Mouse (Mus musculus) urinary bladder, adult 2 months (tissue): Measurements from ENCODE around the gene Il17d. TPM values are rescaled to one million over a fixed set of nuclear protein-coding genes. Genes with fewer than 3 reads are reported as not detected.
A peak's percentile ranks its signal among the peaks of the same experiment; 100 is the strongest.

Source experiments
- DNase-seq: peaks from one replicate; pipeline ENCODE4 v3.0.0; 2022; ENCODE audit warnings: low spot score
- polyA plus RNA-seq: library from polyadenylated mRNA; depleted of rRNA; stranded (reverse); fragments of >200 nt; gene quantifications from 2 replicates; pipeline ENCODE4 v1.2.3, GENCODE M21; 2012

Il17d gene
- polyA plus RNA-seq, 1 experiment = 21.4 TPM

DNA sequence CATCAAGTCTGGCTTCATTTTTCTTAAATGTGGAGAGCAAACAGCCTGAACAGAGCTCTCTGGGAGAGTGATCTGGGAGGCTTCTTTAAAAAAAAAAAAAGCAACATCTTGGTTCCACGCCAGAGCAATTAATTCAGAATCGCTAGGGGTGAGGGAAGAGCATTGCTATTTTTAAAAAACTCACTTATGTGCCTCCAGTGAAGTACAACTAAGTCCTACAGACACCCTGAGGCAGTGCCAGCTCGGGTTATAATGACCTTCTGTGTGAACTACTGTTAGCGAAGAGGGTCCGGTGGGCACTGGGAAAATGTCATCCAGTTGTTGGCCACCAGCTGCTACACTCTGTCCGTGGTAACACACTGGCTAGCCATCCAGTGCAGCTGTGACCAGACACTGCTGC lies 11.1 kb downstream of the Il17d start:
- DNase-seq = no peak

DNA sequence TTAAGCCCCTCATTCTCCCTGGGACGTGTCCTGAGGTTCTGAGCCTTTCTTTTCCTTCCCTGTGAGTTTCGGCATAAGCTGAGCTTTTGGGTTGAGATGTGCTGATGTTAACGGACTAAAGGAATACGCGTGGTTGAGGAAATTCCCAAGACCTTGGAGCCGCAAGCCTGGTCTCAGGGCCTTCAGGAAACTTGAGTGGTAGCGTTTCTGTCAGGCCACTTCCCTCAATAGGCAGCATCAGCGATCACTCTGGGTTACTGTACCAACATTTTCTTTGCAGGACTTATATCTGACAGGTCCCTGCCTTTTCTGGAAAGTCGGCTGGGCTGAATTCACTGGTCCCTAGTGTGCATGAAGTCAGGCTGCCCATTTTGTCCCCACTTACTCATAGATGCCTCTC lies 12.2 kb downstream of the Il17d start:
- DNase-seq = no peak

DNA sequence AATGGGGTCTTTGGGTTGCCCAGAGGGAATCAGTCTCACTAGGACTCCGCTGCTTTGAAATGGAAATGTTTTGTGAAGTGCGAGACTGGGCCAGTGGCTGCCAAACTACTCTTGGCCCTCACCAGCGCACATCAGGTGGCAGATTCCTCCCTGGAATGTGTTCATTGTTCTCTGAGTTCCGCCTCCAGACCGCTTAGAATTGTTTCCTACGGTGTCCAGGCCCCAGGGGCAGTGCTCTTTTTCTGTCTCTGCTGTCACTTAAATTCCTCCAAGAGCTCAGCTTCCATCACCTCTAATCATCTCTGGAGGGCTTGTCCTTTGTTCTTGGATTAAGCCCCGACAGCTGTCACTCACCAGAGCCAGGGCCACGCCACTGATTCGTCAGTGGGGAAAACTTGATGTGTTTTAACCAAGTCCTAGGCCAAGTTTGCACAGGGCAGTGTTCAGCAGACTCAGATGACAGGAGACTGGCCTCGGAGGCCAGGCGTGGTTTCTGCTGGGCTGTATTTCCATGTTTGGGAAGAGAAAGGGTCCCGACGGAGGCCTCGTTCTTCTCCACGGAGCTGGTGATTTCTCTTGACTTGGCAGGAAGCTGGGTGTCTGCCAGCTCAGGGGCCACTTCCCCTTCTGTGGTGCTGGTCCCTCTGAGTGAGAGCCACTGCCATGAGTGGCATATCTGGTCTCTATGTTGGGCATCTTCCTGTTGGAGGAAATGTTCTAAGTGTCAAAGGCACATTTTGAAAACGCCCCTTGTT lies 12.9 kb downstream of the Il17d start:
- no peak for DNase-seq

DNA sequence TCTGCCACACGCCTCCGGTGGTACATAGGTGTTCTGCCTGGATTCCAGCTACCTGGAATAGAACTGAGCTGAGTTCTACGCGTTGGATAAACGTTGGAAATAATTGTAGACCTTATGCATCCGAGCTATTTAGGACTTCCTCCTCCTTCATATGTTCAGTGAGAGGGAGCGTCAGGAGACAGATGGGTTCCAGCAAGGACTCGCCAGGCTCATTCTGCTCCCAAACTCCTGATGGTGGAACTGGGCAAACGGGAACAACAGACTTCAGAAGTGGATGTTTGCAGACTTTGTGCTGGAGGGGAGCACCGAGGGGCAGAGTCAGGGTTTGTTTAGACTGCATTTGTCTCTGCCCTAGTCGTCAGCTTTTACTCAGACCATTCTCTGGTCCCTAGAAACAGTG lies 16.1 kb downstream of the Il17d start:
- DNase-seq = no peak

DNA sequence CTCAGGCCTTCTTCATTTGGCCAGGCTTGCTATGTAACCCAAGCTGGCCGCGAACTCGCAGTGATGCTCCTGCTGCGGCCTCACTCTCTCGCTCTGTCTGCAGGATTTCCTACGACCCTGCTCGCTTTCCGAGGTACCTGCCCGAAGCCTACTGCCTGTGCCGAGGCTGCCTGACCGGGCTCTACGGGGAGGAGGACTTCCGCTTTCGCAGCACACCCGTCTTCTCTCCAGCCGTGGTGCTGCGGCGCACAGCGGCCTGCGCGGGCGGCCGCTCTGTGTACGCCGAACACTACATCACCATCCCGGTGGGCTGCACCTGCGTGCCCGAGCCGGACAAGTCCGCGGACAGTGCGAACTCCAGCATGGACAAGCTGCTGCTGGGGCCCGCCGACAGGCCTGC lies 17.7 kb downstream of the Il17d start:
- no peak for DNase-seq

DNA sequence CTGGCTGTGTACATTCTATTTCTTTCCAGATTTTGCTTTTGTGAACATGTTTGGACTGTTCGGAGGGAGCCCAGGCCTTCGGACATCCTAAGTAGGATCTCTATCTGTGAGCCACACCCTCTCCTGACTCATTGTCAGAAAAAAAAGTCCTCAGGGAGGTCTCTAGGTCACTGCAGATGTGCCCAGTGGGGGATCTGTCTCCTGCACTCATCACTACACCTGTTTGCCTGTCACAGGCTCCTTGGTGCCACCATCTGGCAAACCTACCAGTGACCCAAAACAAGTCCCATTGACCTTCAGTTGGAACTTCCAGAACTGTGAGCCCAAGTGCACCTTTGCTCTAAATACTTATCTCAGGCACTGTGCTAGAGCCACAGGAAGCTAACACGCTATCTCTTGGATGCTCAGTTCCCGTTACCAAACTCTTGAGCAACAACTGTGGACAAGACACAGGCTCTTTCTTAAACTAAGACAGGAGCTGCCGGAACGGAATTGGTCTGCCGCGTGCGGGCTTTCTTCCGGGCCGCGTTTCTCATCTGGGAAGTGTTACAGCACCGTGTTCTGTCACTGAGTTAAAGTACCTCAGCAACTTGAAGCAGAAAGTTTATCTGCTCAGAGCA lies 19.0 kb downstream of the Il17d start:
- no peak for DNase-seq

DNA sequence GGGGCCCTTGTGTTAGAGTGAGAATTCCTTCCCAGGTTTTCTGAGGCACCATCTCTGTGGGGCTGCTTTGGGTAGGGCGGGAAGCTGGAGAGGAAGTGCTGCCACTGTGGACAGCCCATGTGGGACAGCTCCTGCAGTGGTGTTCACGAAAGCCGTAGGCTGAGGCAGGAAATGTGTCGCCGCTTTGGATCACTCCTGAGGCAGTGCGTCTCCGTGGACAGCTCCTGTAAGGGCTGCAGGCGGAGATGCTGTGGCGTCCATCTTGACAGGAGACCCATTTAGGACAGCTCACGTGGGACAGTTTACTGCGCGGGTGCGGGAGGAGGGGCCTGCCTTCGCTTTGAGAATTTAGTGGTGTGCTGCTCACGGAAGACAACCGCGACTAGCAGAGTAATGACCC lies 20.9 kb downstream of the Il17d start:
- no peak for DNase-seq

DNA sequence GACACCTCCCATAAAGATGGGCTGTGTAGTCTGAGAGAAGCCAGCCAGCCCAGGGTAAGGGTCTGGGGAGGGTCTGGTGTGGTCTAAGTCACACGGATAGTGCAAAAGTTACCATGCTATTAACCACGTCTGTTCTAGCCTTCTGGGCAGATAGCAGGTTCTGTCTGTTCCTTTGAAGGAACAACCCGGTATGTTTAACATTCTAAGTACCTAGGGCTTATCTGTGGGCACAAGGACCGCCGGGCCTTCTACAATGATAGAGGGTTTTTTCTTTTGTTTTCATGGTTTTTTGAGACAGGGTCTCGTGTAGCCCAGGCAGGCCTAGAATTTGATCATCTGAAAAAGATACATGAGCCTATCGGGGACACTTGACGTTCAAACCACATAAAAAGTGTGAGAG lies 21.6 kb downstream of the Il17d start:
- DNase-seq = no peak

DNA sequence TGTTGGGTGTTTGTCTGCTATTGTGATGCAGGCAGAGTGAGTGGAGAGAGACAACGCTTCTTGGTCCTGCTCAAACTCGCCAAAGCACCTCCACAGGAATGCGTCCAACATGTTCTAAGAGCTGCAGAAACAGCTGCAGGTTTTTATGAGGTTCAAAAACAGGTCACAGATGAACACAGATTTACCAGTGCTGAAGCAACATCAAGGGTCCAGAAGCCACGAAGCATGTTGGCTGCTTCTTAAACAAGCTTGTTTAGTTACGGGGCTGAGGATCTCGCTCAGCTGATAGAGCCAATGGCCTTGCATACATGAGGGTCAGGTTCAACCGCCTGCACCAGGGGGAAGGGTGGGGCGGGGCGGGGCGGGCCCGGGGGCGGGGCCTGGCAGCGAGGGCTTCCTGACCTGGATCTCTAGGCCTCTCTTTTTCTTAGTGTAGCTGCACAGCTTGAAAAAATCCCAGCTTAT lies 22.0 kb downstream of the Il17d start:
- no peak for DNase-seq

DNA sequence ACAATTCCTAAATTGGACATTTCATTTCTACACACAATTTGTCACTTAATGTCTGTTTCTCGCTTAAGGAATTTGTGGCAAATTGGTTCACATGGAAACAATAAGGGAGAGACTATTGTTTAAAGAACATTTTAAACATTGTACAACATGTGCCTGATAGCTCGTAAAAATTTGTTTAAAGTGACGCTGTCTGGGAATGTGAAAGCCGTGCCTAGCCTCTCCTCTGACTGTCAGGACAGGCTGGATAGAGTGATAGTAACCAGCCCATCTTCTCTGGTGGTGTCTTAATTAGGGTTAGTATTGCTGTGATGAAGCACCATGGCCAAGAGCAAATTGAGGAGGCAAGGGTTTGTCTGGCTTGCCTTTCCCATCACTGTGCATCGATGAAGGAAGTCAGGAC lies 22.5 kb downstream of the Il17d start:
- DNase-seq = no peak

DNA sequence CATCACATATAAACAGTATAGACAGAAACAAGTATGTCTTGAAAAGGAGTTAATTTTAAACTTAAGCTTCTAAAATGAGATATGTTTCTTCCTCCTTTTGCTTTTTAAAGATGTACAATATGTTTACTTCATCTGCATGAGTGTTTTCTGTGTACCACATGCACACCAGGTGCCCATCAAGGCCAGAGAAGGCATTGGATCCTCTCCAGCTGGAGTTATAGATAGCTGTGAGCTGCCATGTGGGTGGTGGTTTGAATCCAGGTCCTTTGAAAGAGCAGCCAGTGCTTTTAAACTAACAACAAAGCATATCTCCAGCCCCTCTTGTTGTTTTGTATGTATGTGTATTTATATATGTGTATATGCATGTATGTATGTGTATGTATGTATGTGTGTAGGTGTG lies 28.4 kb downstream of the Il17d start:
- no peak for DNase-seq

DNA sequence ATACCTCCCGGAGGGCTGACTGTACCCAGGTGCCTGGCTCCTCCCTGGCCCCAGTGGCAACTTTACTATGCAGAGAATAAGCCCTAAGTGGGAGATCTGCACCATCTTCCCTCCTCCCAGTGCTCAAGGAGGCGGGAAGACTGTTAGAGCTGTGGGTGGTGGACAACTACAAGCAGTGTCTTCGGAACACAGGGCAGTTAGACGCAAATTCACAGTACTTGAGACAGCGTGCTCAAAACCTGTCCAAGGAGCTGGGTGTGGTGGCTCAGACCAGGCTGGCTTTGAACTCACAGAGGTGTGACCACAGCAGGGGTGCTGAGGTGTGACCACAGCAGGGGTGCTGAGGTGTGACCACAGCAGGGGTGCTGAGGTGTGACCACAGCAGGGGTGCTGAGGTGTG lies 29.9 kb downstream of the Il17d start:
- no peak for DNase-seq

DNA sequence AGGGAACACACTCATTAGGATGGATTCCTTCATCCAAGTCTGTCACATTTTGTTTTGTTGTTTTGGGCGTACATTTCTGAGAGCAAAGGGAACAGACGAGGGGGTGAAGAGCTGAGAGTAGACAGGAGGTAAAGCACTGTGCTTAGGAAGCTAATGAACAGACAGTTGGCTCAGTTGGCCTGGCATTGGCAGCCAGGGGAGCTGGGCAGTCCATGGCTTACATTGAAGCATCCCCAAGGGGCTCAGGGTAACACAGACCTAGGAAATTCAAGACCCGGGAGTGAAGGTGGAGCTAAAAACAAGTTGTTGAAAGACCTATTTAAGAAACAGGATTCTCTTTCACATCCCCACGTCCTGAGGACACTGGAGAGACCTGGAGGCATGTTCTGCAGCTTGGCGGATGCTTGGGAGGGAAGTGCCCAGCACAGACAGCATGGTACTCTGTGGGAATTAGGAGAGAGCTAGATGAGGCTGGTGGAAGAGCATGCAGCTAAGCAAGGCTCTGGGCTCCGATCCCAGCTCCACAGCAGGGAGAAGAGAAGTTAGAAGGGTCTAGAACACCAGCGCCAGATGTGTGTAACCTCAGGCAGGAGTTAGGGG lies 31.0 kb downstream of the Il17d start:
- no peak for DNase-seq

DNA sequence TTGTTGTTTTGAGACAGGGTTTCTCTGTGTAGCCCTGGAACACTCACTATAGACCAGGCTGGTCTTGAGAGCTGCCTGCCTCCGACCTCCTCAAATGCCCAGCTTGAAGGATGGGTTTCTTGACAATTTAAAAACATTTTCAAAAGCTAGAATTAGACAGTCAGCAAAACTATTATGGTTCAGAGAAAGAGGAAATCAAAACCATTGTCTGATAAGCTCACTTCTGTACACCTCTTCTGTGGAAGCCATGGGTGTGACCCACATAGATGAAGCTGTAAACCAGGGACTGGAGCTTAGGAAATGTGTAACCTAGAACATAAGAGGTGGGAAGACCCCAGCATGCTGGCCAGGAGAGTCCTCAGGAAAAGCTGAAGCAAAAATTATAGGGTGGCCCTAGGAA lies 32.3 kb downstream of the Il17d start:
- DNase-seq = no peak

DNA sequence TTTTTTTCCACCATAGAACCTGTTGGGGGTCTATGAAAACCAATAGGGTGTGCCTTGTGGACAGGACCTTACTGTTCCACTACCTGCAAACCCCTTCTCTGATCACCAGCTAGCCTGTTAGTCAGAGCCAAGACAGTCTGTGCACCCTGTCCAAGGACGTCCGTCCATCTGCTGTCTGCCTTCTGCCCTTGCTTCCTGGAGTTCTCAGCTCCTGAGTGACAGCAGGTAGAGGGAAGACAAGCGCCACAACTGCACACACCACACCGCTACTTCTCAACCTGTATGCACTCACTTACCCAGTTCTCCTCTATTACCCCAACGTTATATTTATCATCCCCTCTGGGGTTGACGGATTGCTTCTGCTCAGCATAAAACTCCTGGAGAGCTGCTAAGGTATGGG lies 41.0 kb downstream of the Il17d start:
- no peak for DNase-seq

DNA sequence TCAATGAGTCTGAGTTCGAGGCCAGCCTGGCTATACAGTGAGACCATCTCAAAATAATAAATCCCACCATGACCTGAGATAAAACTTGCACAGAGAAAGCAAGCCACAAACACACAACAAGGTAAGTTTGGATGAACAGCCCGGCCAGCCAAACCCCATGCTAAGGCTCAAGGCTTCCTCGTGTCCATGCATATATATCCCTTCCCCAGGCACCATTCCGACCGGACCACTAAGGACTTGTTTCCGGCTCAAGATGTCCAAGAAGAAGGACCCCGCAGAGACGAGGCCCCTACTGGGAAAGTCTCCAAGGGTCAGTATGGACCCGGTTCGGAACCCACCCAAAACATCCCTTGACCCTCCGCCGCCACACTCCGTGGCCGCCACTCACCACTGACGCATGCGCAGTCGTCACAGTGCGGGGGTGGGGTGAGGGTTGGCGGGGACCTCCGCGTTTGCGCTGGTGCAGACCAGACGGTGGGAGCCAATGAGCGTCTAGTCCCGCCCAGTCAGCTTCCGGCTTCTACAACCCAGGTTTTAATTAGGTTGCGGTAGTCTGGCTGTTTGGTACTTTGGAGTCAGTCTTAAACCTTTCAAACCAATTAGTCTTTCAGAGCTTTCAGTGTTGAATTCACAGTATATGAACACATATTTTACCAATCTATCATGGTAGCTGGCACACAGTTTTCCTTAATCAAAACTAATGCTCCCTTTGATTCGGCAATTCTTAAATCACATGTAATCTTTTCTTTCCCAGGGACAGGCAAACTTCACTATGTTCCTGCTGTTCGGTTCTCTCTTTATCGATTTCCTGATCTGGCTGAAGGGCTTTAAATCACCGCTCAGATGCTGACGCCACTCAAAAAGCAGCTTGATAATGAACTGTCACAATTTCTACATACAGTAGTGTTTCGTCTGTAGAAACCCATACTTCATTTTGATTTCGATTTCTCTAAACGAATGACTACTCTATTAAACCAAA lies 46.9 kb downstream of the Il17d start, which contains the start of gene Eef1akmt1:
Eef1akmt1 (minus strand) TSS at position 458 of the 979 bp plus-strand sequence.
- peak; percentile 94 for DNase-seq

DNA sequence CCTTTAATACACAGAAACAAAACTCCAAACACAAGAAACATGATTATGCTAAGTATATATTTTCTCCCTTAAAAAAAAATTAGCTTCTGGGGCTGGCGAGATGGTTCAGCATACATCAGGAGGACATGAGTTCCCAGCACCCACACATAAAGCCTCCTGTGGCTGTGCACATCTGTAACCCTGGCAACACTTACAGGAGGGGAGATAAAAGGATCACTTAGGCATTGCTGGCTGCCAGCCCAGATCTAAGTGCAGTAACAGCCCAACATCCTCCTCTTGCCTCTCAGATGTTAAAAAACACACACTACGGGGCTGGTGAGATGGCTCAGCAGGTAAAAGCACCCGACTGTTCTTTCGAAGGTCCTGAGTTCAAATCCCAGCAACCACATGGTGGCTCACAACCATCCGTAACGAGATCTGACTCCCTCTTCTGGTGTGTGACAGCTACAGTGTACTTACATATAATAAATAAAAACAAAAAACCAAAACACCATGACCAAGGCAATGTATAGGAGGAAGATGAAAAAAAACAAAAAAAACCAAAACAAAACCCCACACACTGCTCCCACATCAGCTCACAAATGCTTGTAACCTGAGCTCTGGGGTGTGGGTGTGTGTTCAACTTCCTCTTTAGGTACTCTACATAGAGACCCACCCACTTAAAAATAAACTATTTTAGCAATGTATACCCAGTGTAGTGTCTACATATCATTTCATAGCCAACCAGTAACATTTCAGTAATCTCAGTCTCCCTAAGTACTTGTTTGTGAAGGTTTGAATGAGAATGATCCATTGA lies 50.4 kb downstream of the Il17d start:
- no peak for DNase-seq

DNA sequence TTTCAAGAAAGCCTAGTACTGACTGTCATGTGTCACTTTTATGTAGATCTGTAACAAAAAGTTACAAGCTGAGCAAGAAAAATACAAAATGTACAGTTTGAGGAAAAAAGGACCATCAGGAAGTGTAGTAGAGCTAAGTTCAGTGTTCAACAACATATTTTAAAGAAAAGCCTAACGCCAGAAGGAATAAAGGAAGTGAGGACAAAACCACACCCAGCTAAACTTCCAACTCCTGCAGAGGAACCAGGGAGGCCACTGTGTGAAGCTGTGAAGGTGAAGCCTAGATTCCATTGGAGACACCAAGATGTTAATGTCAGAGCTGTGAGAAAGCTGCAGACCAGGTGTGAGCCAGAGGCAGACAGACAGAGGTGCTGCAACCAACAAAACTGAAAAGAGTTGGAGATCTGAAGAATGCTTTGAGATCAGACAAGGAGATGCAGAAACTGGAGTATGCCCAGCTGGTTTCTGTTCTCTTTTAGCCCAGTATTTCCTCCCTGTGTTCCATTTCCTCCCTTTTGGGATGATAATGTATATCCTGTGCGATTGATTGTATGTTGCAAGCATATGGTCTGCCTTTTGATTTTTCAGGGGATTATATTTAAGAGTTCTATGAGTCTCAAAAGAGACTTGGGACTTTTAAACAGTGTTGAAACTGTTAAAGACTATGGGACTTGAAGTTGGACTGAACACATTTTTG lies 51.9 kb downstream of the Il17d start:
- DNase-seq = no peak

DNA sequence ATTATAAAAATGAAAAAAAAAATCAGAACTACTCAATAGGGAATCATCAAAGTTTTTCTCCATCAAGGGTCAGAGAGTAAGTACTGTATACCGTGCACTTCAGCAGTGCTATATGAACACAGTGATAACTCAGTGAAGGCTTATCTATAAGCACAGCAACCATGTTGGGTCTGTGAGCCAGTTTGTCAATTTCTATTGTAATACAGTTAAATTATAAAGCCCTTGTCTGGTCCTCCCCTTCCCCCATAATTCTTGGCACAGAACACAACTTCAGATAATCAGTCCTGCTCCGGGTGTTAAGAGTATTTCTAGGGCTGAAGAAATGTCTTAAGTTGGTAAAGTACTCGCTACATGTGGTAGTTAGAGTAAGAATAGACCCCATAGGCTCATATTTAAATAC lies 67.3 kb downstream of the Il17d start:
- DNase-seq = no peak
